Mouse (Mus musculus) ovary, postnatal 14 days (tissue): ENCODE measurements around the gene Mettl7a2.

Experiments
- DNase-seq: peaks from one replicate; pipeline ENCODE4 v3.0.0; 2022; ENCODE audit warnings: low spot score

Mettl7a2 gene

GRCm38 (mm10) chr15:100400592-100401250 lies 47.7 kb downstream of the Mettl7a2 start:
- DNase-seq = no peak

GRCm38 (mm10) chr15:100401811-100402210 lies 48.8 kb downstream of the Mettl7a2 start:
- no peak for DNase-seq

DNA sequence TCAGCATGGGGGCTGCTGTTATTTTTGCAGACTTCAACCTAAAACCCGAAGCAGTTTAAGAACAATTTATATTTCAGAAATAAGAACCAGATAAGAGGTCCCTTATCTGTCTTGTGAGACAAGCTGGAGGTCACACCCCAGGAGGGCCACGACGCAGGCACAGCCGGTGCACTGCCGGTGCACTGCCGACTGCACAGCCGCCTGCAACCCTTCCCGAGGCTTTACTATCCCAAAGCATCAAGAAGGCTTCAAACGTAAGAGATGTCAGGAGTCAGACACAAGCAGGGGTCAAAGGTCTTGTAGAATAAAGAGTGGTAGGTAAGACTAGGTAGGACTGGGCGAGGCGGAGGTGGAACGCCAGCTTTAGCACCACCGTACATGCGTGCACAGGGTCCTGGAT lies 49.3 kb downstream of the Mettl7a2 start:
- DNase-seq = no peak

DNA sequence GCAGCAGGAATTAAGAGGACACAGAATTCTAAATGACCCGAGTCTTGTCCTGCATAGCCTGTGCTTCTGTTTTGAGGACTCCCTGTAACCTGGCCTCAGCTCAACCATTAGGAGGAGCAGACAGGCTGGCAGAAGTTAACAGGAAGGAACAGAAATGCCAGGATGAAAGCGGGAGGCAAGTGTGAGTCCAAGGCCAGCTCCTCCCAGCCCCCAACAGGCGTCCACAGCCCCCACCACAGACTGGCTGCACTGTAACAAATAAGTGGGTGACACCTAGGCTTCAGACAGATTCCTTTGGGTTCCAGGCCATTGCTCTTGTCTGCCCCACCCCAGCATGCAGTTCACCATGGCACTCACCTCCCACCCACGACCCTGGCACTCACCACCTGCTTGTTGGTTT lies 49.8 kb downstream of the Mettl7a2 start:
- no peak for DNase-seq

- DNase-seq = no peak
These were observed 50.5 kb downstream of the Mettl7a2 start for GRCm38 (mm10) chr15:100403318-100404000.

DNA sequence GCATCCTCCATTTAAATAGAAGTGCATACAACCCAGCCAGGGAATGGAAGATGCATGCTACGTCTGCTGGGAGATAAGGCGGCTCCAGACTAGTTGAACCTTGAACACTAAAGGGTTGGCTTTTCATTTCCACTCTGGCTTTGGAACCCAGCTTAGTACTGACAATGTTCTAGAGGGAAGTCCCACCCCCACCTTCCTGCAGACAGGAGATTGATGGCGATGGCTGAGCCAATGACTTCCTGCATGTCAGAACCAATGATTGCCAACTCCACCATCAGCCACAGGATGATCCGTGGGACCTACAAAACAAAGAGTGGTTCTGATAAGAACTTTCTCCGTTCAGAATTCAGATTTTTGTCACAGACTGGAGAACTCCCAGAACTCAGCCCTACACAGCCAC lies 53.1 kb downstream of the Mettl7a2 start:
- no peak for DNase-seq

DNA sequence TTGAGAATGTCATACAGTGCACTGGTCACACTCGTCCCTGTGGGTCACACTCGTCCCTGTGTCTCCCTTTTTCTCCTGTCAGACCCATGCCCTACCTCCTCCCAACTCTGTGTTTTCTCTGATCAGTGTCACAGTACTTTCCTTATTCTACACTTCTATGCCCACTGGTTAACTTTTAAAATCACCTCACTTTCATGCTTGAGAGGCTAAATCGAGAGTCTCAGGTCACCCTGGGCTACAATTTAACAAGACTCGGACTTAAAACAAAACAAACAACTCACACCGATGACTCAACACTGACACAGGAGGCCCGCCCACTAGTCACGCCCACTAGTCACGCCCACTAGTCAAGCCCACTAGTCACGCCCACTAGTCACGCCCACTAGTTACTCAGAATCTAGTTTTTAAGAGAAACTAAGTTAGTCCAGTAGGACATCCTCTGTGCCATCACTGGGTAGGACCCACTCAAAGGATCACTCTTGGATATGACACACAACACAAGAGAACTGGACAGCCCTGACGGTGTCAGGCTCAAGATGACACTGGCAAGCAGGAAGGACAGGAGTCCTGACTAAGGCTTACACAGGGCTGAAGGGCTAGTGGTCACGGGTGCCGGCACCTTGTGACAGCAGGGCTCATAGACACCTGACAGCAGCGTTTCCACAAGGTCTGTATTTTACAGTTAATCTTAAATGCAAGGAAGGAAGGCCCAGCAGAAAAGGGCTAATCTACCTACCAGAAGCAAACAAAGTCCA lies 58.1 kb downstream of the Mettl7a2 start:
- no peak for DNase-seq
